Mouse (Mus musculus) hindbrain, embryonic 11.5 days (tissue): ENCODE data around the gene Fsd1l. TPM values are rescaled to one million over a fixed set of nuclear protein-coding genes. Genes with fewer than 3 reads are reported as not detected.

Source experiments
- ATAC-seq: fragments of 200-750 bp; cut with Nextera tagmentation; 2 replicates; pipeline ENCODE4 v1.8.0; 2017; ENCODE audit warnings: mild to moderate bottlenecking, moderate TSS enrichment, moderate library complexity; ENCODE audit not compliant: low FRiP score
- DNase-seq: peaks from one replicate; pipeline ENCODE4 v3.0.0-alpha.2; 2015; ENCODE audit warnings: low spot score
- H3K27ac ChIP-seq: fragments of 300-500 bp; sonication (generic); 2 replicates; pipeline ENCODE4 v1.5.1; 2014; ENCODE audit warnings: mild to moderate bottlenecking, low read depth, low read length
- H3K27me3 ChIP-seq: fragments of 300-500 bp; sonication (generic); 2 replicates; pipeline ENCODE4 v1.6.1; 2014; ENCODE audit warnings: mild to moderate bottlenecking, low read length, moderate library complexity, mixed read lengths; ENCODE audit not compliant: control insufficient read depth, insufficient read depth
- H3K36me3 ChIP-seq: fragments of 300-500 bp; sonication (generic); 2 replicates; pipeline ENCODE4 v1.6.1; 2014; ENCODE audit warnings: mild to moderate bottlenecking, low read length, moderate library complexity, mixed read lengths; ENCODE audit not compliant: control insufficient read depth, insufficient read depth
- H3K4me1 ChIP-seq: fragments of 300-500 bp; sonication (generic); replicated peaks from 2 replicates; pipeline ENCODE4 v1.6.1; 2014; ENCODE audit warnings: low read length, mixed read lengths; ENCODE audit not compliant: control insufficient read depth, insufficient read depth
- H3K4me2 ChIP-seq: fragments of 300-500 bp; sonication (generic); replicated peaks from 2 replicates; pipeline ENCODE4 v1.6.1; 2014; ENCODE audit warnings: mild to moderate bottlenecking, low read depth, low read length
- H3K4me3 ChIP-seq: fragments of 300-500 bp; sonication (generic); 2 replicates; pipeline ENCODE4 v1.5.1; 2014; ENCODE audit warnings: low read depth, low read length
- H3K9ac ChIP-seq: fragments of 300-500 bp; sonication (generic); 2 replicates; pipeline ENCODE4 v1.6.1; 2014; ENCODE audit warnings: low read depth, low read length
- H3K9me3 ChIP-seq: fragments of 300-500 bp; sonication (generic); 2 replicates; pipeline ENCODE4 v1.6.1; 2016; ENCODE audit warnings: low read length; ENCODE audit not compliant: control insufficient read depth
- WGBS: fragments of 180-500 bp; shearing (Covaris S2); extraction: QIAGEN DNeasy Blood & Tissue Kit; methylation state at CpG from one replicate; pipeline ENCODE4 v1.1.7; 2014; 5-methylcytosine and 5-hydroxymethylcytosine counted together
- polyA plus RNA-seq: library from polyadenylated mRNA; unstranded; fragments of >200 nt; fragmentation: Nextera tagmentation; extraction: Ambion mirVana; gene quantifications from 2 replicates; pipeline ENCODE4 v1.2.1, GENCODE M21; 2014

Gene Fsd1l
- polyA plus RNA-seq, 1 experiment from 2014 or later = 30.9 TPM

GRCm38 (mm10) chr4:53749831-53750230, 118.6 kb downstream of the Fsd1l start:
- H3K4me3 ChIP-seq = no peak overlapping the region
- H3K27me3 ChIP-seq = no peaks in the 10 kb centered on the region
- no peaks in the 10 kb centered on the region for H3K36me3 ChIP-seq
- no peak overlapping the region for H3K27ac ChIP-seq
- ATAC-seq (no peak), DNase-seq (no peak)
- no peak overlapping the region for H3K4me2 ChIP-seq
- no peaks in the 10 kb centered on the region for H3K9me3 ChIP-seq
- no peak overlapping the region for H3K9ac ChIP-seq
- H3K4me1 ChIP-seq = no peaks in the 10 kb centered on the region

DNA sequence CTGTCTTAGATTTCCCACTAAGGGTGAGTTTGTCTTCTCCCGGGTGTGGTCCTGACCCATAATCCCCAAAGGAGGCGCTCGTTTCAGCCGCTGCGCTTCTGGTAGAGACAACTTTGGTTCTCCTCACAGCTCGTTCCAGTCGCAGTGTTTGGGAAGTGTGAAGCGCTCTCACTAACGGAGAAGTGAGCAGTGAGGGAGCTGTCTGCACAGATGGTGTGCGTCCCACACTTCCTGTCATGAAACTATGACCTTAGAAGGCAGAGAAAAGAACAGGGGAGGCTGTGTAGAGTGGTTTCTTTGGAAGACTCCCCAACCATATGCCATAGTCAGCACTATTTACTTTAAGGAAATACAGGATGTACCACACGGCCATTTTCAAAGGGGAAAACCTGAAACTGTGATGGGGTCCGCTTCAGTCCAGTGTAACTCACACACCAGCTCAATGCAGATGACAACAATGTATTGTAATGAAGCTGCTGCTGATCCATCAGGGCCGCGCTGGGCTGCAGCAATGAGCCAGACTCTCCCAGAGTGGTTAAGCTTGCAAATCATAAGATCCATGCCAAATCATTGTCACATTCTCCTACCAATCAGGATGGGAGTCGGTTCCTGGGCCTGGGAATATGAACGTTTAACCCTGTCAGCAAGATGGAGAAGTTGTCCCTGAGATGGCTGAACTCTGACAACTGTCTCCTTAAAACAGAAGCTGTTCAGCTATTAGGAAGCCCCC, 119.3 kb downstream of the Fsd1l start:
- ATAC-seq = no peak
- Histone ChIP-seq H3K4me2 (no peak overlapping the region), H3K4me3 (no peak overlapping the region), H3K27me3 (no peaks in the 10 kb centered on the region), H3K36me3 (no peaks in the 10 kb centered on the region), H3K9me3 (no peaks in the 10 kb centered on the region), H3K4me1 (no peaks in the 10 kb centered on the region), H3K9ac (no peak overlapping the region), H3K27ac (no peak overlapping the region)
- WGBS = 78% methylated on average over 16 of the region's 16 CpGs
- DNase-seq = peak; percentile 10

Other genes starting within 250 kb of the Fsd1l start
- 14.4 and 18.1 TPM in 2 replicates for gene Slc44a1, start 191.1 kb upstream of the Fsd1l start, polyA plus RNA-seq
- 17.6 and 18.7 TPM in 2 replicates for gene Fktn, start 82.5 kb downstream of the Fsd1l start, polyA plus RNA-seq
- 0.73 and 1.4 TPM in 2 replicates for gene Tal2, start 148.2 kb downstream of the Fsd1l start, polyA plus RNA-seq
- gene Tmem38b, start 194.6 kb downstream of the Fsd1l start, polyA plus RNA-seq = 5.8 and 6.7 TPM in 2 replicates